Mouse (Mus musculus) MEL (cell line): ENCODE data around the gene Kif24. TPM values are rescaled to one million over a fixed set of nuclear protein-coding genes. Genes with fewer than 3 reads are reported as not detected.

Source experiments
- DNase-seq: peaks from one replicate; pipeline ENCODE4 v3.0.0; 2011; ENCODE audit warnings: low read depth, low spot score
- H3K27ac ChIP-seq: 2 replicates; pipeline ENCODE4 v1.5.1; 2012; ENCODE audit warnings: low read depth, mild to moderate bottlenecking, control low read depth, low read length, moderate library complexity; ENCODE audit not compliant: control insufficient read depth
- H3K27me3 ChIP-seq, 2 experiments: fragments of 150-350 bp in 1 of 2; sonication (generic) in 1 of 2; 2 replicates each; pipeline ENCODE4 v1.6.1; 2012; ENCODE audit warnings: low read length in 2 of 2, mild to moderate bottlenecking in 2 of 2, improper control_type of control experiment in 1 of 2, moderate library complexity in 1 of 2; ENCODE audit not compliant: insufficient read depth in 2 of 2, control insufficient read depth in 1 of 2
- H3K36me3 ChIP-seq, 2 experiments: 2 replicates each; pipeline ENCODE4 v1.6.1; 2012 to 2014; ENCODE audit warnings: low read length in 2 of 2, improper control_type of control experiment in 1 of 2, inconsistent platforms in 1 of 2, mild to moderate bottlenecking in 1 of 2; ENCODE audit not compliant: insufficient read depth in 2 of 2, control insufficient read depth in 1 of 2
- H3K4me1 ChIP-seq, 2 experiments: fragments of 150-350 bp in 1 of 2; sonication (generic) in 1 of 2; 2 replicates each; pipeline ENCODE4 v1.6.1; 2012; ENCODE audit warnings: low read length in 2 of 2, improper control_type of control experiment in 1 of 2, mild to moderate bottlenecking in 1 of 2; ENCODE audit not compliant: insufficient read depth in 2 of 2, control insufficient read depth in 1 of 2
- H3K4me3 ChIP-seq, 2 experiments: fragments of 150-350 bp in 1 of 2; sonication (generic) in 1 of 2; 2 replicates each; pipeline ENCODE4 v1.5.1; 2012; ENCODE audit warnings: low read depth in 2 of 2, low read length in 2 of 2, mild to moderate bottlenecking in 2 of 2, moderate library complexity in 2 of 2, control low read depth in 1 of 2, improper control_type of control experiment in 1 of 2; ENCODE audit not compliant: control insufficient read depth in 1 of 2, insufficient read depth in 1 of 2
- H3K79me2 ChIP-seq: 2 replicates; pipeline ENCODE4 v1.6.1; 2012; ENCODE audit warnings: mild to moderate bottlenecking, low read length, moderate library complexity; ENCODE audit not compliant: control insufficient read depth, poor library complexity, insufficient read depth
- H3K9ac ChIP-seq: 2 replicates; pipeline ENCODE4 v1.6.1; 2012; ENCODE audit warnings: low read depth, mild to moderate bottlenecking, control low read depth, low read length, moderate library complexity; ENCODE audit not compliant: control insufficient read depth, poor library complexity, severe bottlenecking
- H3K9me3 ChIP-seq: fragments of 150-350 bp; sonication (generic); replicated peaks from 2 replicates; pipeline ENCODE4 v1.6.1; 2012; ENCODE audit warnings: mild to moderate bottlenecking, low read length, improper control_type of control experiment, moderate library complexity; ENCODE audit not compliant: insufficient read depth
- BHLHE40 ChIP-seq: IDR thresholded peaks from 2 replicates; pipeline ENCODE4 v1.6.1; 2012; ENCODE audit warnings: low read depth, mild to moderate bottlenecking, inconsistent platforms, low read length, improper control_type of control experiment, borderline replicate concordance
- CTCF ChIP-seq, 3 experiments: IDR thresholded peaks in 2 of 3; conservative IDR thresholded peaks in 1 of 3; 2 replicates each; pipeline ENCODE4 v1.5.1; 2011 to 2012; ENCODE audit warnings: low read length in 3 of 3, low read depth in 2 of 3, mild to moderate bottlenecking in 2 of 3, improper control_type of control experiment in 1 of 3, inconsistent platforms in 1 of 3, mixed read lengths in 1 of 3, moderate library complexity in 1 of 3; ENCODE audit not compliant: control insufficient read depth in 1 of 3, insufficient read depth in 1 of 3, poor library complexity in 1 of 3, severe bottlenecking in 1 of 3
- E2F4 ChIP-seq: IDR thresholded peaks from 2 replicates; pipeline ENCODE4 v1.6.1; 2011; ENCODE audit warnings: low read depth, low read length, improper control_type of control experiment, borderline replicate concordance
- EP300 ChIP-seq, 2 experiments: IDR thresholded peaks; 2 replicates each; pipeline ENCODE4 v1.6.1; 2011; ENCODE audit warnings: improper control_type of control experiment in 2 of 2, low read length in 2 of 2, low read depth in 1 of 2, mild to moderate bottlenecking in 1 of 2
- ETS1 ChIP-seq: IDR thresholded peaks from 2 replicates; pipeline ENCODE4 v1.6.1; 2012; ENCODE audit warnings: low read depth, mild to moderate bottlenecking, inconsistent platforms, low read length, improper control_type of control experiment, moderate library complexity
- GATA1 ChIP-seq: IDR thresholded peaks from 2 replicates; pipeline ENCODE4 v1.6.1; 2011; ENCODE audit warnings: low read depth, low read length, improper control_type of control experiment
- KAT2A ChIP-seq: conservative IDR thresholded peaks from 2 replicates; pipeline ENCODE4 v1.6.1; 2012; ENCODE audit warnings: low read depth, low read length, improper control_type of control experiment, inconsistent platforms
- MAZ ChIP-seq: IDR thresholded peaks from 2 replicates; pipeline ENCODE4 v1.6.1; 2012; ENCODE audit warnings: low read depth, mild to moderate bottlenecking, inconsistent platforms, low read length, improper control_type of control experiment
- MXI1 ChIP-seq: IDR thresholded peaks from 2 replicates; pipeline ENCODE4 v1.6.1; 2011; ENCODE audit warnings: mild to moderate bottlenecking, low read depth, low read length, improper control_type of control experiment
- POLR2A ChIP-seq, 2 experiments: IDR thresholded peaks; 2 replicates each; pipeline ENCODE4 v1.6.1; 2011 to 2012; ENCODE audit warnings: low read length in 2 of 2, mild to moderate bottlenecking in 2 of 2, control low read depth in 1 of 2, improper control_type of control experiment in 1 of 2, low read depth in 1 of 2, moderate library complexity in 1 of 2; ENCODE audit not compliant: control insufficient read depth in 1 of 2, insufficient read depth in 1 of 2, poor library complexity in 1 of 2
- RCOR1 ChIP-seq: IDR thresholded peaks from 2 replicates; pipeline ENCODE4 v1.6.1; 2012; ENCODE audit warnings: low read depth, mild to moderate bottlenecking, inconsistent platforms, low read length, improper control_type of control experiment
- SIN3A ChIP-seq: IDR thresholded peaks from 2 replicates; pipeline ENCODE4 v1.6.1; 2012; ENCODE audit warnings: low read length, improper control_type of control experiment, inconsistent platforms
- SMC3 ChIP-seq: IDR thresholded peaks from 2 replicates; pipeline ENCODE4 v1.6.1; 2011; ENCODE audit warnings: low read depth, low read length, improper control_type of control experiment
- TAL1 ChIP-seq: IDR thresholded peaks from 2 replicates; pipeline ENCODE4 v1.6.1; 2012; ENCODE audit warnings: mild to moderate bottlenecking, inconsistent platforms, low read length, moderate library complexity, mixed read lengths
- TBP ChIP-seq: IDR thresholded peaks from 2 replicates; pipeline ENCODE4 v1.8.0; 2011; ENCODE audit warnings: low read depth, low read length, improper control_type of control experiment
- USF2 ChIP-seq, 2 experiments: IDR thresholded peaks; 2 replicates each; pipeline ENCODE4 v1.6.1; 2011 to 2012; ENCODE audit warnings: improper control_type of control experiment in 2 of 2, low read length in 2 of 2, borderline replicate concordance in 1 of 2, inconsistent platforms in 1 of 2, low read depth in 1 of 2, mild to moderate bottlenecking in 1 of 2; ENCODE audit not compliant: insufficient read depth in 1 of 2
- ZKSCAN1 ChIP-seq: IDR thresholded peaks from 2 replicates; pipeline ENCODE4 v1.6.1; 2012; ENCODE audit warnings: low read depth, mild to moderate bottlenecking, inconsistent platforms, low read length, improper control_type of control experiment, moderate library complexity
- ZMIZ1 ChIP-seq: IDR thresholded peaks from 2 replicates; pipeline ENCODE4 v1.6.1; 2012; ENCODE audit warnings: low read depth, mild to moderate bottlenecking, inconsistent platforms, low read length, improper control_type of control experiment, moderate library complexity
- polyA plus RNA-seq, 2 experiments: library from polyadenylated mRNA; stranded (reverse) in 1 of 2; unstranded in 1 of 2; fragments of >175 nt in 1 of 2; fragments of >200 nt in 1 of 2; gene quantifications; 2 replicates each; pipeline versions ENCODE4 v1.2.1 to v1.2.4; 2012; ENCODE audit warnings: low replicate concordance in 2 of 2, low read depth in 1 of 2; ENCODE audit not compliant: insufficient read length in 2 of 2, insufficient read depth in 1 of 2, missing spikeins in 1 of 2
- total RNA-seq: library from RNA; depleted of rRNA; stranded (reverse); fragments of 300-350 nt; gene quantifications from 2 replicates; pipeline ENCODE4 v1.2.3, GENCODE M21; 2012

The Kif24 gene
- total and polyA plus RNA-seq, 3 experiments: 11.6 to 13.2 TPM; not detected in 1

- H3K4me3 ChIP-seq: no peak overlapping the region
- H3K9ac ChIP-seq: no peak overlapping the region
- DNase-seq: no peak
- no peaks in the 10 kb centered on the region for H3K36me3 ChIP-seq
- no peak for TF ChIP-seq SIN3A
- TF ChIP-seq RCOR1: no peak
- TF ChIP-seq POLR2A (IDR thresholded peaks at IDR 0.05; ENCODE audit: control insufficient read depth in 1 of 2, insufficient read depth in 1 of 2, low read depth in 1 of 2, low read length in 2 of 2, poor library complexity in 1 of 2): no peak
- TF ChIP-seq MXI1: no peak
- TF ChIP-seq SMC3: no peak
- TF ChIP-seq ZKSCAN1: no peak
- no peaks in the 10 kb centered on the region for H3K4me1 ChIP-seq
- H3K27me3 ChIP-seq: no peaks in the 10 kb centered on the region
- H3K9me3 ChIP-seq: no peaks in the 10 kb centered on the region
- no peaks in the 10 kb centered on the region for H3K79me2 ChIP-seq
- no peak overlapping the region for H3K27ac ChIP-seq
These were observed 29.7 kb upstream of the Kif24 start for GRCm38 (mm10) chr4:41494378-41494777.

GRCm38 (mm10) chr4:41493464-41494116, 28.9 kb upstream of the Kif24 start:
- Histone ChIP-seq H3K4me3 (no peak overlapping the region), H3K79me2 (no peaks in the 10 kb centered on the region), H3K27ac (no peak overlapping the region), H3K4me1 (no peaks in the 10 kb centered on the region), H3K9me3 (no peaks in the 10 kb centered on the region), H3K27me3 (0 out of 4 replicates have a peak, but pooled peaks cover 0 to 2% of the 10 kb centered on the region in 2 experiments), H3K36me3 (no peaks in the 10 kb centered on the region), H3K9ac (no peak overlapping the region)
- no peak for TF ChIP-seq CTCF (IDR thresholded peaks at IDR 0.05 in 2 of 3, conservative IDR thresholded peaks at IDR 0.05 in 1 of 3; ENCODE audit: control insufficient read depth in 1 of 3, insufficient read depth in 1 of 3, low read depth in 2 of 3, low read length in 3 of 3, poor library complexity in 1 of 3, severe bottlenecking in 1 of 3)
- no peak for TF ChIP-seq KAT2A
- no peak for TF ChIP-seq SIN3A
- TF ChIP-seq TAL1: no peak
- TF ChIP-seq ETS1: no peak
- TF ChIP-seq BHLHE40: no peak
- TF ChIP-seq USF2 (IDR thresholded peaks at IDR 0.05; ENCODE audit: borderline replicate concordance in 1 of 2, insufficient read depth in 1 of 2, low read depth in 1 of 2, low read length in 2 of 2): no peak
- TF ChIP-seq E2F4: no peak
- no peak for TF ChIP-seq TBP
- no peak for TF ChIP-seq EP300 (IDR thresholded peaks at IDR 0.05; ENCODE audit: low read depth in 1 of 2, low read length in 2 of 2)
- TF ChIP-seq ZMIZ1: no peak
- no peak for TF ChIP-seq MAZ
- TF ChIP-seq GATA1: no peak
- DNase-seq: no peak
